Mouse (Mus musculus) brain, adult 2 months (tissue): ENCODE data around the gene Tkt.

Experiments used
- DNase-seq: peaks from one replicate; pipeline ENCODE4 v3.0.0; 2011; ENCODE audit warnings: low read depth, low spot score

Gene Tkt

DNA sequence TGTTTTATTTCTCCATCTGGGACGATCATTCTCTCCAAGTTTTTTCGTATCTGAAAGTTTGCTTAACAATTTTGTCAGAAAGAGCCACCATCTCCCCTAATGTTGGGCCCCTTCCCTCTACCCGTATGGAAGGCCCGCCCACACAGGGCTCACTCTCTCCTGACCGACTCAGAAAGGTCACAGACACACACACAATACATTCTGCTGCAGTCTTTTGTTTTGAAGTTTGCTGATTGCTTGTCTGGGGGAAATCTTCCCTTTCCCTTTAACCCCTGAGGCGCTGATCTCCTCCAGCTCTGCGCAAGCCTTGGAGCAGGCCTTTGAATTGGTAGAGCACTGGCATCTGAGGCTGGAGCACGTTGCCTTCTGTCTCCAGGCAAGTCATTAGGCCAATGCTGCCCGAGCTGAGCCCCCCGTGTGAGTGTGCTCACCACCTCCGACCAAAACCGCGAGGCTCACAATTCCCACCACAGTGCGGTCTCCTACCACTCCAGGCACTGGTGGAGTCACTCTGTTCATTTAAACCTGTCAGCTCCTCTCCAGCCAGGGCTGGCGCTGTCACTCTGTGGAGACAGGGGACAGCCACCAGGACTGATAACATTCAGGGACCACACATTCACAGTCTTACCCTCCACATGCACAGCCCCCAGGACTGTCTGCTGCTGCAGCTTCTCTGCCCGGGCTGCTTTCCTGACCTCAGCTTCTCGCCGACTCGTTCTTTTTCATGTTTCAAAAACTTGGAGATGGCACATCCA is 36.5 kb downstream of the Tkt start:
- no peak for DNase-seq

DNA sequence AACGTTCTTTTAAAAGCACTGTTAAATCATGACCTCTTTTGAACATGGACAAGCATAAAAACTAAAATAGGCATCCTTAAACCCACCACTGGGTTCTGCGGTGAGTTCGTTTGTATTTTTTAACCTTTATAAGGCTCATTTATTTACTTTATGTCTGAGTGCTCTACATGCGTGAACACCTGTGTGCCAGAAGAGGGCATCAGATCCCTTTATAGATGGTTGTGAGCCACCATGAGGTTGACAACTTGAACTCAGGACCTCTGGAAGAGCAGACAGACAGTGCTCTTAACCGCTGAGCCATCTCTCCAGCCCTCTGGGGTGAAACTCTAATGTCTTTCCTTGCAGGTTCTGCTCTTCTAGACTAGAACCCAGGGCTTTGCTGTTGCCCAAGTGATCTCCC is 37.2 kb downstream of the Tkt start:
- no peak for DNase-seq

DNA sequence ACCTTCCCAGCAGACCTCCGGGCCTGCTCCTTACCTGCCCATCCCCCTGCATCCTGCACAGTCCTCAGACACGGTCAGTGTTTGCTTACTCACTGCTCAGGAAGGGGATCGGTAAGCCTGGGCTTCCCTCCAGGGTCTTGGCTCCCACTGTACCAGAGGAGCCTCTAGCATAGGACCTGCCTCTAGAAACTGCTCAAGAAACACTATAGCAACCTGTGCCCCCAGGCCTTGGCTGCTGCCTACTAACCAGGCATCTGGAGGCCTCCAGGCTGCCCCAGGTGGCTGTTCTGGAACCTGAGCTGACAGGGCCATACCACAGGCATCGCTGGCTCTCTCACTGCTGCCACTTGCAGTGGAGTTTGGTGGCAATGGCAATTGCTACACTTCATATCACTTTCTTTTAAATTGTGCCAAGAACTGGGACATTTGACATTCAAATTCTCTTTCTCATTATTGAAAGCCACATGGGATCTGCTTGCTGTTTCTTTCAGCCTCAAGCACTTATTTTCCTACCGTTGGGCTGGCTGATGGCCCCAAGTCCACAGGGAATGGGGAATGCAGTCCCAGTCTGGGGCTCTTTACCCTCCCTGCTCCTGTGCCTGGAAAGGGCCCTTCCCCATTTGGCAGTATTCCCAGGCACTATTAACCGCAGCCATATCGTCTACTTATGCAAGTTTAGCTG is 38.8 kb downstream of the Tkt start:
- peak; percentile 47 for DNase-seq

DNA sequence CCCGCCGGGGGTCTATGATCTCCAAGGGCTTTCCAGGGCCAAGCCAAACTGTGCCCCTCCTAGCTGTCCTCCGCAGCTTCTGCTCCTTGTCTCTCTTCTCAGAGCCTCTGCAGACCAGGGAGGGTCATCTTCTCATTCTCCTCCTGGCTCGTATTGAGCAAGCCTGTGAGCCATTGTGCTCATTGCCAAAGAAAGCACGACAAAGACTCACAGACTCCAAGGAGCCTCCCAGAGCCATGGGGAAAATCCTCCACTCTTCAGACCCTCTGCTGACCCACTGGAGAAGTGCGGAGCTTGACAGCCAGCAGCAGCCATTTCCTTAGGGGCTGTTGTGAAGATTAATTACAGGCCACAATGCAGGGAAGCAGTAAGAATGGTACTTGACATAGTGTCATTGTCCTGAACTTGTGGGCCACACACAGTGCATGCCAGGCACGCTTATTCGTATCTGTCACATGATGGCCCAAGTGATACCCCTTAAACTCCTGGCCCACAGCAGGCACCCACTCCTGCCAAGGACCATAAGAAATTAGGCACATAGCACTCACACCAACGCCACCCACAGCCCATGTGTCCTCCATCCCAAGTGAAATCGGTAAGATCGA is 42.0 kb downstream of the Tkt start:
- no peak for DNase-seq

DNA sequence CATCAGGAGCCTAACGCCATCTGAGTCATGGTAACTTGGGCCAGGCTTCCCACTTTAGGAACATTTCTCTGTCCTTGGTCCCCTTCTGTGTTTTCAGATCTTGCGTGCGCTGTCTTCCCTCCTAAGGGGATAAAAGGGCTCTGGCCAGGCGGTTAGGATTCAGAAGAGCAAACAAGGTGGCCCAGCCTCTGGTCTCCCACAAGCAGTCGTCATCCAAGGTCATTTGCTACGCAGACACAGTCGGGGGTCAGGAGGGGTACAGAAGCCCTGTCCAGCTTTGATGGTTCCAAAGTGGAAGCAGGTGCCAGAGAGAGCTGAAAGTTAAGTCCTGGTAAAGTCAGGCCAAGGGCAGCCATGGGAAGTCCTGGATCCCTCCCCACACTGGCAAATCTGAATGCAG is 42.8 kb downstream of the Tkt start:
- peak; percentile 20 for DNase-seq

DNA sequence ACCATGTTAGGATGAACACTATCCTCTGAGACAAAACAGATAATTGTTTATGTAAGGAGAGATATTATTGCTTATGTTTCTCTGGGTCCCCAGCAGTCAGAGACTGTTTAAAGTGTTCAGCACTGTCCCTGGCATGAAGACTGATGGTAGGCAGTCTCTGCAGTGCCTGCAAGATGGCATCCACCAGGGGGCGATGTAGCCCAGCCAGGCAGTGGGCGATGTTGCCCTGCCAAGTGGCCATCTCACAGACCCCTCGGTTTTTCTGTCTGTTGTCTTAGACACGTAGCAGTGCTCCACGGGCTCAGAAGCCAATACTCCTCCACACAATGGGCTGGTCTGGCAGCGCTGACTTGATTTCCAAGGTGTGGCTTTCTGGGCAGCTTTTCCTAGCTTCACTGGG is 43.3 kb downstream of the Tkt start:
- peak; percentile 72 for DNase-seq

DNA sequence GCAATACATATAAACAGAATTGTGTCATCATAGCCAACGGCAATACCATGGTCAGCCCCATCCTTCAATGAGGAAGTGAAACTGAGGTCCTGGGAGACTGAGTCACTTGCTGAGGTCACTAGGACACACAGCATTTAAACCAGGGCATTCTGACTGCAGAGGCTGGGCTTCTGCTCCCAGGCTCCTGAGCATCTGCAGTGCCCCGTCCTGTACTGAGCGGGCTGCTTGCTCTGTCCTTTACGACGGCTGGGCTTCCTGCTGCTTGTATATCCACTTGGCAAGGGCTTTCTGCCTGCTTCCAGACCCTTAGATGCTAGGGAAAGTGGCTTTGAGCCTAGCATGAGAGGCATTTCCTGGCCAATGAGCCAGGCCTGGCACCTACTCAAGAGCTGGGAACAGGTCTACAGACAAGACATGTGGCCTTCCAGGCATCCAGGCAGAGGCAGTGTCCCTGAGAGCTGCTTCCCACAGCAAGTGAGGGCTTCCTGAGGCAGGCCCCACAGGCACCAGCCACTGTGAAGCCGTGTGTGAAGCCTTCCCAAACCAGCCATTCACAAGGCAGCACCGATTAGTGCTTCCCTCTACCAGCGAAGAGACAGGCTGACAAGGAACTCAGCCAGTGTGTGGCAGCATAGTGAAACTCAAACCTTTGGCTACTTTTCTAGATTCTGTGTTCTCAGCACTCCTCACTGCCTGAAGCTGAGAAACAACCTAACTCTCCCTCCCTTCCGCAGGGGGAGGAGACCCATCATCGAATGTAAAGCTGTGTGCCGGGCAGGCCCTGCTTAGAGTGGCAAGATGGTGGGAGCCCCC is 45.3 kb downstream of the Tkt start:
- peak; percentile 84 for DNase-seq

DNA sequence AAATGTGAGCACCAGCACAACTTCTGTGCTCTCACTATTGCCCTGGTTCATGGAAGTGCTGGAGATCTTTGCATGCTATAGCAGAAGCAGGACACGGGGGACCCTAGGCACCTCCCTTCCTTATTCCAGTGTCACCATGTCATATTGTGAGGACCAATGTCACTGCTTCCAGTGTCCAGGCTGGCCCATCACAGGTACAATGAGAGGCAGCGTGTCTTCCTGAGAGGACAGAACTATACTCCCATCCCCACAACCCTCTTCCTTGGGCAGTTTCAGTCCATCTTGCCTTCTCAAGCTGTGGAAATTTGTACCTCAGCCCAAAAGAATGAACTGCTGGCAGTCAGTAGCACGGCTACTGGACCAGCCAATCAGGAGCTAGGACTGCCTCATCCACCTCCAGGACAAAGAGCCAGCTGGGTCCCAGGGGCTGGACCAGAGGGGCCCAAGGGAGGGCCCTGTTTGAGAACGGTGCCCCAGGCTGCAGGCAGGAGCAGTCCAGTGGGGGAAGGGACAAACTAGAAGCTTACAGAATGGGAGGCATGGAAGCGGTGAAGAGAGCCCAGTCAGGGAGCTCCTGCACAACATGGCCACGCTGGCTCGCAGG is 46.0 kb downstream of the Tkt start:
- no peak for DNase-seq

DNA sequence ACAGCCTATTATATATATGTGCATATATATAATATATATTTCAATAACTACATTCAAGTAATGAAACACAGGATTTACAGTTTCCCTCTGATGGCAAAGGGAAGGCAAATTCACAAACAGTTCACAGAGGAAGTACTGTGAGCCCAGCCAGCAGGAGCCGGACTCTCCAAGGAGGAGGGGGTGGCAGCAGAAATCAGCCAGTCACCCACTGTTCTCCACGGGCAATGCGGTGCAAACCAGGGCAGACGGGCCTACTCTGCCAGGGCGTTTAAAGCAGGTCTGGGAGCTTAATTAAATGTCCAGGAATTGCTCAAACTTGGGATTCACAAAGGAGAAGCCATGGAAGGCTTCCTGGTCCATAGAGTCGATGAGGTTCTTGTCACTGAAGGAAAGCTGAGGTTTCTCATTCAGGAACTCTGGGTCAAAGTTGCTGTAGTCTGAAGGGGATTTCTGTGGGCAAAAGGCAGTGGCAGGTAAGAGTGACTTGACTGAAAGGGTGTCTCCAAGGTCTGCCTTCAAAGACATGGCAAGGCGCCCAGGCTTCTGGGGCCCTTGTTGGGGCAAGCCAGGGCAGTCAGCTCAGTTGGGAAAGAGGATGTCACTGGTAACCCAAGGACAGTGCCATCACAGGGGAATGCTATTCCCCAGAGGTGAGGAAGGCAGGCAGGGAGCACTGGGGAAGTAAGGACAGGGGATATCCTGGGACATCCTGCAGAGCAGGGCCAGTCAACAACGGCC is 47.6 kb downstream of the Tkt start:
- no peak for DNase-seq

DNA sequence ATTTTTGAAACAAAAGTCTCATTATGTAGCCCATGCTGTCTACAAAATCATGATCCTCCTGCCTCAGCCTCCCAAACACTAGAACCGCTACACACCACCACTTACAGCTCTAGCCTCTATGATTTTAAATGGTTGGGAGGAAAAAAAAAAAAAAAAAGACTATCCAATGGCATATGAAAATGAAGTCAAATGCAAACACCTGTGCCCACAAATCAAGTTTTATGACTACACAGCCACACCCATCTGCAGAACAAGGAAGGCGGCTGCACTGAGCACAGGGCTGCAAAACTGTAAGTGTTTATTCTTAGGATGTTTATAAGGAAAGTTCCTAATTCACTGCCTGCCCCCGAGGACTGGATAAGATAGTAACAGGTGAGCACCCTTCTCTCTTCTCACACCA is 48.2 kb downstream of the Tkt start:
- DNase-seq = no peak

DNA sequence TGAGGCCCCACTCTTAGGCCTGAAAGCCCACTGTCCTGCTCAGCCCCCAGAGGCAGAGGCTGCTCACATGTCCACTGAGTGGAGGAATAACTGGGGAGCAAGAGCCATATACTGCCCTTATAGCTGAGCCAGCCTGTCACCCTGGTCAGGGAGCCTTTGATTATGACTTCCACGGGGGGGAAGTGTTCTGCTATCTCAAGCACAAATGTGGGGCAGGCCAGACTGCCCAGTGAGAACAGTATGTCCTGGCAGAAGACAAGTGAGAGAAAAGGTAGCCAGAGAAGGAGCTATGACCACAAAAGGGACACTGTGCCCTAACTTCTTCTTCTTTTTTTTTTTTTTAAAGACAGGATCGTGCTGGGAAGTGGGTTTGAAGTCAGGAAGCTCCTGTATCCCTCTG is 49.0 kb downstream of the Tkt start:
- no peak for DNase-seq

DNA sequence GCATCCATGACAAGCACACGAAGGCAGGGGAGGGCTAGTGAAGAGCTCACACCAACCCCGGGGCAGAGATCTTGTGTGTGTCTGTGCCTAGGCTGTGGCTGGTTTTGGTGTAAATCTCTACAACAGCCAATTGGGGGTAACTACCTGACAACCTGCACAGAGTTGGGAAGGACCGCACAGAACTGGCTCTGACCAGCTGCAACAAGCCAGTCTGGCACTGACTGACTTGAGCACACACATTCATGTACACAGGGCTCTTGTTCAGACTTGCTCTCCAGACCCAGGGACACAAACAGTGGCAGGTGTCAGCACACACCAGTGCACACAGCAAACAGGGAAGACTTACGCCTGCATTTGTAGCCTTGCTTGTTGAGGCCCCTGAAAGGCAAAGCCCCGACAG is 58.7 kb downstream of the Tkt start:
- no peak for DNase-seq

DNA sequence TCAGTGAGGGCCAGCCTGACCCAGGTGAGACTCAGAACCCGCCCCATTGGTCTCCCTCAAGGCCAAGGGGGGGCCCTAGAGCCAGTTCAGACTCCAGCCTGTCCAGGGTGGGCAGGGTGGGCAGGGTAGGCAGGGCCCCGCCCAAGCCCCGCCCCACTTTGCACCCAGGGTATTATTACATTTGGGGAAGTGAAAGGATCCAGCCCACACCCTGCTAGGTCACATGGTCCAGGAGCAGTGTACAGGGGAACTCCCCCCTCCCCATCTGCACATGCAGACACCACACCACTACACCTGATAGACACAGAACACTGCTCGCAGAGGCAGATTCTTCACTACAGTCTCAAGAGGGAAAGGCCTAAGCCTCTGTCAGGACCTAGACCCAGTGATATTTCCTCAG is 59.5 kb downstream of the Tkt start:
- no peak for DNase-seq

DNA sequence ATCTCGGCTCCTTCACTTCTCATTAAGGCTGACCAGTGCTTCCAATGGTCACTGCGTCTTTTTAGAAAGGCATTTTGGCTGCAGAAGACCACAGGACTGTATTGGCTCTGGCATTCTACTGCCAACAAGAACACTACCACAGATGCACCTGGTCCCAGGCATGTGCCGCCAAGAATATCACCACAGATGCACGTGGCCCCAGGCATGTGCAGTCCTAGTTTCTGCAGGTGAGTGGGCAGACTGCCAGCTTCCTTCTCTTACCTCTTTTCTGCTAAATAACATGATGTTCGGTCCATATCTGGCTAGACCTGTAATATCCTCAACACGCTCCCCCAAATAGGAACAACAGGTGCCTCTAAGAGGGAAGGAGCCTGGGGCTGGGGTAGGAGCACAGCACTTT is 60.0 kb downstream of the Tkt start:
- peak; percentile 48 for DNase-seq

DNA sequence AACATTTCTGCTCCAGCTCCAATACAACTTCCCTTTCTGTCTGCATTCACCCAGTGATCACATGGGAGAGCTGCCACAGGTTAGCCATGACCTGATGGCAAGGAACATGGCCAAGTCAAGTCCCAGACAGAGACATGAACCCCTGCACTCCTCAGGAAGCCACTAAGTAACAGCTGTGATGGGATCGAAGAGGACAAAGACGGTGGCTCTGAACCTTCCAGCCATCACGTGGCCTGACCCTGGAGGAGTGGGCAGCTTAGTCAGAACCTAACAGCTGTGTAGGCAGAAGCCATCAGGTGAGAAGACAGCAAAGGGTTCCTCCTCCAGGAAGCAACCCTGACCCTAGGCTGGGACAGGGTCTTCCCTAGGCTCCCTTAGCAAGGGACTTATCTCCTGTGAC is 61.3 kb downstream of the Tkt start:
- no peak for DNase-seq

DNA sequence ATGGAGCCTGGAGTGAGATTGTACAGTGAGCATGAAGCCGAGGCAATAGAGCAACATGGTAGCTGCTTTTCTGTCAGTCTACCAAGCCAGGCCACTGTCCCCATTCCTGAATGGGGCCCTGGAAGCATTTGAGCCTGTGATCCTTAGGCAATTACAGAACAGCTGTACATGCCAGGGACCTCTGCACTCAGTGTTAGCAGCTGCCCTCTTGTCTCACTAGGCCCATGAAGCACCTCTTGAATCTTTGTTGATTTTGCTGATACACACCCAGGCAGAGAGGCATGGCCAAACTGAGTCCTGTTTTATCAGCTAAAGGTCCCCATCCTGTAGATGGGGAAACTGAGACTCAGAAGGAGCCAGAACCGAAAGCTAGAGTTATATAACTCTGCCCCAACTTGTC is 62.1 kb downstream of the Tkt start:
- no peak for DNase-seq

DNA sequence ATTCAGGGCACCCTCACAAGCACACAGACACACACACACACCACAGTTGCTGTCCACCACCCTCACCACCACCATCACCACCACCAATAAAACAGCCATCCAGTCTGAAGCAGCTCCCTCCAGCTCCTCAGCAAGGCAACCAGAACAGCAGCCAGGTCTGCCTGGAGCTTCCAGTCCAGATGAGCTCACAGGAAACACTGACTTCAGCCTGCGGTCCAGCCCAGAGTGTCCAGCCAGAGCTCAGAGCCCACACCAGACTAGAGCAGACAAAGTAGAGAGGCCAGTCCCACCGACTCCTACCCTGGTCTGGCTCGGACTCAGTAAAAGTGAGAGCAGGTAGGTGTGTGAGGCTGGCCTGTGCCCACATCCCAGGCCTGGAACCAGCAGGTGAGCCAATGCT is 62.8 kb downstream of the Tkt start:
- no peak for DNase-seq

DNA sequence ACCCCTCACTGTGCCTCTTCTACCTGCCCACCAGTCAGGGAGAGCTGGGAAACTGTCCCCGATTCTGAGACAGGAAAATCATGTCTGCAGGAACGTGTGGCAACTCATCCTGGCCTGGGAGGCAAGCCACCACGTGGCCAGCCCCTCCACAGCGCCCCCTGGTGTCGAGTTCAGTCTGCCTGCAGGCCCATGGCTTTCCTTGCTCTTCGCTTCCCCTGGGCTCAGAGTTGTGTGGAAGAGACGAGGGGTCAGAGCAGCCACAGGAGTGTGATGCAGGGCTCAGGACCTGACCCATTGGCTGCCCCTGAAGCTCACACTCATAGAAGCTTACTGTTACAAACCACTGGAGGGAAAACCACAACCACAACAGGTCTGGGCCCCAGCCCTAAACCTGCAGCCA is 64.4 kb downstream of the Tkt start:
- DNase-seq = peak; percentile 68

DNA sequence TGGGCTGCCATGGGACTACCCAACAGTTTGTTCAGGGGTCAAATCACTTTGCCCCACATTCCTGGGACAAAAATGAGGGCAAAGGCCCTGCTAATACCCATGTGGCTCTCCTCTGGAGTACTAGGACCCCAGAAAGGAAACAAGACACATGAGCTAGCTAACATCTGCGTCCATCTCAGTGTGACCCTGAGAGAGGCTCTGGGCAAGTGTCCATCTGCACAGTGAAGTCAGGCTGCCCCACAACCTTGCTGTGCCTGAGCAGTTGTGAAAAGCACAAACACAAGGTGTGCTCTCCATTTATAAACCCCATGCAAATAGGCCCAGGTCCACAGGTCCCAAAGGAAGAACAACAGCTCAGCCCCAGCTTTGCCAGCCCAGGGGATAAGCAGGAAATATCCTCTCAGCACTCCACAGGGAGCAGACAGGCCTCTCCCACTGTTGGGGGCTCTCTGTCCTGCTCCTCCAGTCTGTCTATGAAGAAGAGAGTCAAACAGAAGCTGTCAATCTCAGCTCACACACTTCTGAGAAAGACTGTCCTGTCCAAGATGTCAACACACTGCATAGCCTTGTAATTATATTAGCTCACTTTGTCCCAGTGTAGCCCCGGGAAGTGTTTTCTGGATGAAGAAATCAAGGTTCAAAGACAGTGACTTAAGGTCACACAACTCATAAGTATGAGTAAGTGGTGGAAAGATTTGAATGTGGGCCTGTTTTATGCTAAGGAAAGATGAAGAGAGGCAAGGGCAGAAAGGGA is 65.0 kb downstream of the Tkt start:
- DNase-seq = no peak

DNA sequence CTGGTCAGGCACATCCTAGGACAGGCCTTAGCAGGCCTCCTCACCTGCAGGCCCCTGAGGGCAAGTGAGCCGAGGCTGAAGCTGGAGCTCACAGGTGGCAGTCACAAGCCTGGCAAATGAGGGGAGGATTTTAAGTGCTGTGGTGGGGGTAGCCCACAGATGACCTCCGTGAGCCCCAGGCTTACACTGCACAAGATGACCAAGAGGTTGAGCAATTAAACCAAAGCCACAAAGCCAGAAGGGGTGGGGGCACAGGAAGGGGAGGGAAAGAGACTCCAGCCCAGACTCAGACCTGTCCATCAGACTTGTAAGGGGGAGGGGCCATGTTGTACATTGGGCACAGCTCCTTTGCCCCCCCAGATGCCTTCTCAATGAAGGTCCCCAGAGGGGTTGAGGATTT is 68.6 kb downstream of the Tkt start:
- no peak for DNase-seq
